Mouse (Mus musculus): ENCODE results near the gene Ccdc81.

The Ccdc81 gene

GRCm38 (mm10) chr7:89903442-89904343, at the start of gene Ccdc81:
Gene Ccdc81 (minus strand): TSS chr7:89903629.
- no peak for DNase-seq (ENCODE audit: low read depth, low spot score)

DNA sequence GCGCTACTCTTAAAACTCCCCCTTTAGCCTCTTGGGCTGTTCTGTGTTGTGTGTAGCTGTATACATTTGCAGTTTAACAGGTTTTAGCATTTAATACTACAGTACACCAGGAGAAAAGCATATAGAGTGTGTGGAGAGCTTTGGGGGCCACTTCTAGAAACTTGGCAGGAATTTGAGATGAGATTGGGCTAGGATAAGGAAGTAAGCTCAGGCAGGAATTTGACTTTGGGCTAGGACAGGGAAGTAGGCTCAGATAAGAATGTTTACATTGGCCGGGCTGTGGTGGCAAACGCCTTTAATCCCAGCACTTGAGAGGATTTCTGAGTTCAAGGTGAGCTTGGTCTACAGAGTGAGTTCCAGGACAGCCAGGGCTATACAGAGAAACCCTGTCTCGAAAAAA, 46.0 kb upstream of the Ccdc81 start:
- no peak for DNase-seq (ENCODE audit: low read depth, low spot score)

DNA sequence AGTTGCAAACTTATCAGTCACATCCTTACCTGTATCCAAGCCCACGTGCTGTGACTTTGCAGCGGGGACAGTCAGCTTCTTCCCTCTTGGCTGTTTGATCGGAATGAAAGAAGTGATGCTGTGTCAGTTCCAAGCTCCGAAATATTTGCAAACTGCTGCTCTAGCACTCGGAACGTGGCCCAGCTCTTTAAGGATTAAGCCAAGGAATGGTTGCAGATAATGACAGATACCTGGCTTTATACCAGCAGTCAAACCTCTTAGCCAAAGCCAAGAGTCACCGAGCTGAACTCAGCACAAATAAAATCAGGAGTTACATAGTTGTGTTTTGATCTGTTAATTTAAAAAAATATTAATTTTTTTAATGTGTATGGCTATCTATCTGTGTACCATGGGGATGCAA, 44.6 kb upstream of the Ccdc81 start:
- DNase-seq (ENCODE audit: low read depth, low spot score), result no peak

- DNase-seq (ENCODE audit: low read depth, low spot score), result peak; percentile 97
These were observed 37.4 kb upstream of the Ccdc81 start, which contains the start of gene Hikeshi for GRCm38 (mm10) chr7:89940571-89941463. Gene Hikeshi (minus strand): TSS chr7:89941204.

- no peak for DNase-seq (ENCODE audit: low read depth, low spot score)
These were observed 36.3 kb upstream of the Ccdc81 start for GRCm38 (mm10) chr7:89939497-89940353.

DNA sequence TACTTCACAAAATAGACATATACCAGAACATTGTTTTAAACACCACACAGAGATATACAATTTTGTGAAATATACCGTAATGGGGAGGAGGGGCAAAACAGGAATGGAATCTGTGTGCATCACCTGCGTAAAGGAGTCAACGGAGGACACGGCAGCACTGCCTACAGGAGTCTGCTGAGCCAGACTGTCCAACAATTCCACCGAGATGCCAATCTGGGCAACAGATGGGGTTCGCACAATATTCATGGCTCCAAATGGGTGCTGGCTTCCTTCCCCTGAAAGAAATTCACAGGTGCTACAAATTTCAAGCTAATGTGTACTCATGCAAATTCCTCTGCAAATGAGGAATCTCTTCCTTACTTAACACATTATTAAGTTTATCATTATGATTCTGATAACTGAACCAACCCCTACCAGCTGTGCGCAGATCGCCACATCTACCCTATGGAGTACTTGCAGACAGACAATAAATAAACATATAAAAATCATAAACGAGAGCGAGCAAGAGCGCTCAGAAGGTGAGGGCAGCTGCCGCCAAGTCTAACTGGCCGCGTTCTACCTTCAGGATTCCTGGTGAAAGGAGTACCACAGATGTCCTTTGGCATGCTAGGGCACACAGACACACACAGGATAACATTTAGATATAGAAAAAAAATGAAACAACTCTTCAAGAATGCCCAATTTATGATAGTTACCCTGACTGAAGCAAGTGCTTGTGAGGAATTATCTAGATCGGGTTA, 20.2 kb upstream of the Ccdc81 start:
- DNase-seq (ENCODE audit: low read depth, low spot score), result no peak

DNA sequence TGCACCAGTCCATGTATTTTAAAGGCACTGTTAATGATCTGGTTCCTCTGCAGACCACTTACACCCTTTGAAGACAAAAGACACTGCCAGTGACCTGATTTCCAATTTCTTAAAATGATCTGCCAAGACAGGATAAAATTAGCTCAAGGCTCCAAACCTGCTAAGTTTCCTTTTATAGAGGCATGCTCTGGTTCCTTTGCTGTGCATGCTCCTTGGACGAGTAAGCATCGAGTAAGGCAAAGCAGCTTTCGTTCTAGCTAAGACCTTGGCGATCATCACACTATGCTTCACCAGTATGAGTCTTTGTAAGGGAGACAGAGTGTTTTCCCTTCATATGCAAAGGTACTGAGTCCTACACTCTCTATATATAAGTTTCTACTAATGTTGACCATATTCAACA, 14.3 kb upstream of the Ccdc81 start:
- no peak for DNase-seq (ENCODE audit: low read depth, low spot score)

GRCm38 (mm10) chr7:89916711-89917110, 13.3 kb upstream of the Ccdc81 start:
- no peak for DNase-seq (ENCODE audit: low read depth, low spot score)

DNA sequence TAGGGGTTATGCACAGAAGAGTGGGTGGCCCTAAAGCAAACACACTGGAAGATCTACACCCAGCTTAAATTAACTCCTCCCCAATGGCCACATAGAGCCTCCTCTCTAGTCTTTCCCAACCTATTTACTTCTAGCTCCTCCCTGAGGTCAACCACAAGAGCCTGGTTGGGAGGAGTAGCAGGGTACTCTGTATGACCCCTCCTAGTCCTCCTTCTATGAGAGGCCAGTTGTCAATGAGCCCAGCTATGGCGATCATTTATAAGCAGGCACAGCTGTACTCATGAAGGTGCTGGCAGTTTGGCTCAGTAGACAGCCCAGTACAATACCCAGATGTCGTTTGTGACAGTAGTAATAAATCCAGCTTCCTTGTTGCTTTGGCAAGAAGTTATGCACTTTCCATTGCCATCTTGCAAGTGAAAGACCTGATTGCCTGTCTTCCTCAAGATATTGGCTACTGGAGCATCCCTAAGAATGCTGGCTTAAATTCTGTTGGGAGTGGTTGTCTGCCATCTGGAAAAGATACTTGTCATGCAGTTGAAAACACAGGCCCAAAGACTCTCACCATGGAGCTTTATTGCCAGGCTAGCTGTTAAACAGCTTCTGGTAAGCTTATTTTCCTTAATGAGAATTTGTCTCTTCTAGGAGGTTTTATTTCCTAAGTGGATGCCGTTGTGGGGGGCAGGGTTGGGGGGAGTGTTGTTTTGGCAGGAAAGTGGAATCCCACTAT, 10.2 kb upstream of the Ccdc81 start:
- DNase-seq (ENCODE audit: low read depth, low spot score), result no peak

- no peak for DNase-seq (ENCODE audit: low read depth, low spot score)
These were observed 8.9 kb upstream of the Ccdc81 start for GRCm38 (mm10) chr7:89912356-89912755.

DNA sequence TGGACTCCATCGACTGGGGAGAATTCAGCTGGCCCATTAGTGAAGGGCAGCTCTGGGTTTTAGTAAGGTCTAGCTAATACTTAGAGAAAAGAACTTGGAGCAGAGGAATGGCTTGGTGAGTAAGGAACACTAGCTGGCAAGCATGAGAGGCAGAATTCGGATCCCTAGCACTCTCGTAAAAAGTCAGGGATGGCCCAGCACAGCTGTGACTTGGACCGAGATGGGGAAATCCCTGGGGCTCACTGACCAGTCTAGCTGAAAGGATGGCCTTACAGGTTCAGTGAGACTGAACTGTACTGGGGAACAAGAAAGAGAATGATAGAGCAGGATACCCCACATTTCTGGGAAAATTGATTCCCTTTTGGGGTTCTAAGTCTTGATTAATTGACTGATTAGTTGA, 6.3 kb upstream of the Ccdc81 start:
- DNase-seq (ENCODE audit: low read depth, low spot score), result no peak

DNA sequence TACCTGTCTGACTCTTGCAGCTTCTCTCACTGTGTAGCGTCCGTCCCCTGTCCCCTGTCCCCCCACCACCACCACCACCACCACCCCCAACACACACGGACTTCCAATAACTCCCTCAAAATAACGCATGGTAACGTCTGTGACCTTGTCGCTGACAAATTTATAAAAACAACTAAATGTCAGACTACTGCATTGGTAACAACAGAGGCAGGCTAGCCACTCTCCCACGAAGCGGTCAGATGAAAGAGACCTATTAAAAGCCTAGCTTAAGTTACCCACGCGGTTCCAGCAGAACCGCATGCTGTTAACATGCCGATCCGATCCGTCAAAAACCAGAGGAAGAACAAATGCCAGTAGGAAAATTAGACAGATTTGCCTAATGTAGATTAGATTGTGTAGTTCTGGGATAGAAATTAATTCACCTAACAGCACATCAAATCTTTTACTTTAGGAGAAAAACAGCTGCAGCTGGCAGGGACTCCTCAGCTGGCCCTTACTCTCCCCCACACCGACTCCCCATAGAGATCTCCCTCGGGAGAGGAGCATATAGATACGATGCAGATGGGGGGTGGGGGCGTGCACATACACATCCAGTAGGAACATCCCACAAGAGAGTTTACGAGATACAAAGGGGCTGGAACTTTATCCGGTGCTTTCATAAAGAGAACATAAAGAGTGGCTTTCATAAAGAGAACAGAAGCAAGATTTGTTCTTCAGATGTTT, 5.6 kb upstream of the Ccdc81 start:
- DNase-seq (ENCODE audit: low read depth, low spot score), result no peak

DNA sequence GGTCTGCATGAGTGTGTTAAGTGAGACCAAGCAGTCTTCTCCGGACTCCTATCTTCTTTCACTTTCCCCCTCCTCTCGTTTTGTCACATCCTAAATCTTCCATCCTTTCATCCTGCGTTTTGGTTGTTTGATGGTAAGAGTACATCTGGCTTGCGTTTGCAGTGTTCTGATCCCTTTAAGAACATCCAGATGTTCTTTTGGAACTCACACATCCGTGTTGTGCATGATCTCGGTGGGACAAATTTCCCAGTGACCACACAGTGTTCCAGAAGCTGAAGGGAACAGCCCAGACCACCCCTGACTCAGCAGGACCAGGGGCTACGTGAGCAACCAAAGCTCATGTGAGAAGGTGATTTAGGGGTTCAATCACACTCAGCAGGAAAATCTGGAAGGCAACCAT, 5.0 kb upstream of the Ccdc81 start:
- DNase-seq (ENCODE audit: low read depth, low spot score), result no peak

GRCm38 (mm10) chr7:89907950-89908349, 4.5 kb upstream of the Ccdc81 start:
- DNase-seq (ENCODE audit: low read depth, low spot score), result peak; percentile 62

DNA sequence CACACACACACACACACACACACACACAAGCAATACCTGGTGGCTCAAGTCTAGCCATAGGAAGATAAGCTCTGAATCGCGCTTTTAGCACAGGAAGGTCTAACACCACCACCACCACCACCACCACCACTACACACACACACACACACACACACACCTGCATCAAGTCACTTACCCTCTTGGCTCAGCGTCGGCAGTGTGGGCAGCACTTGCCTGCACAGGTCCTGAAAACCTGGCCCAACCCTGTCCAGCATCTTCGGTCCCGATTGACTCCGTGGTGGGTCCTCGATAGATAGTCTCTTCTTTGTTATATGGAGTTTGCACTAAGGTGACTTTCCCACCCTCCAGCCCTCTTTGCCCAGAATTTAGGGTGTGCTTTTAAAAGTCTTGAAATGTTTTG, 422 bp downstream of the Ccdc81 start:
- DNase-seq (ENCODE audit: low read depth, low spot score), result no peak

- DNase-seq (ENCODE audit: low read depth, low spot score), result peak; percentile 8
These were observed 11.6 kb downstream of the Ccdc81 start for GRCm38 (mm10) chr7:89891856-89892255.

GRCm38 (mm10) chr7:89891412-89891811, 12.0 kb downstream of the Ccdc81 start:
- no peak for DNase-seq (ENCODE audit: low read depth, low spot score)

- no peak for DNase-seq (ENCODE audit: low read depth, low spot score)
These were observed 18.9 kb downstream of the Ccdc81 start for GRCm38 (mm10) chr7:89884551-89884950.

DNA sequence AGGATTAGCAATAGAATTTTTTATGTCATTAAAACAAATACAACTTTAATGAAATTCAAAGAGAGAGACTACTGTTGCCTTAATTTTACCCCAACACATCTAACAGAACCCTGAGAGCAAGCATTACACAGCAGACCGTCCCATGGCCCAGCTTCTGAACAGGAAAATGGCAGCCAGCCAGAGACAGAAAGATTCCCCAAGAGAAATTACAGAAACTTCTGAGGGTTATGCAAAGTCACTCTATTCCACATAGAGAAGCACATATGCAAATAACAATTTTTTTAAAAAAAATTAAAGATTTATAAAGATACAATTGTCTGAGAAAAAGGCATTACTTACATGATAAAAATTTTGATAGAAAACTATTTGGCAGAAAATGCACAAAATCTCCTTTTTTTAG, 23.7 kb downstream of the Ccdc81 start:
- no peak for DNase-seq (ENCODE audit: low read depth, low spot score)

Measured in c-Kit-negative CD71-positive TER-119-positive erythroid progenitor cells, embryonic 14.5 days (primary cell).